Mouse (Mus musculus) intestine, postnatal 0 days (tissue): ENCODE results near the gene Cdc42bpa. TPM values are rescaled to one million over a fixed set of nuclear protein-coding genes. Genes with fewer than 3 reads are reported as not detected.

Experiments
- ATAC-seq: fragments of 200-750 bp; cut with Nextera tagmentation; 2 replicates; pipeline ENCODE4 v1.8.0; 2017; ENCODE audit warnings: mild to moderate bottlenecking, moderate TSS enrichment, moderate library complexity
- H3K27ac ChIP-seq: fragments of 300-500 bp; sonication (generic); 2 replicates; pipeline ENCODE4 v1.5.1; 2014; ENCODE audit warnings: mild to moderate bottlenecking, low read depth, low read length, moderate library complexity
- H3K27me3 ChIP-seq: fragments of 300-500 bp; sonication (generic); replicated peaks from 2 replicates; pipeline ENCODE4 v1.6.1; 2014; ENCODE audit warnings: low read length, mixed read lengths; ENCODE audit not compliant: control insufficient read depth, insufficient read depth
- H3K36me3 ChIP-seq: fragments of 300-500 bp; sonication (generic); 2 replicates; pipeline ENCODE4 v1.6.1; 2014; ENCODE audit warnings: mild to moderate bottlenecking, moderate library complexity; ENCODE audit not compliant: control insufficient read depth, insufficient read depth
- H3K4me1 ChIP-seq: fragments of 300-500 bp; sonication (generic); replicated peaks from 2 replicates; pipeline ENCODE4 v1.6.1; 2014; ENCODE audit warnings: antibody characterized with exemption, low read length, mixed read lengths; ENCODE audit not compliant: control insufficient read depth, insufficient read depth
- H3K4me2 ChIP-seq: fragments of 300-500 bp; sonication (generic); replicated peaks from 2 replicates; pipeline ENCODE4 v1.6.1; 2014; ENCODE audit warnings: low read depth, mild to moderate bottlenecking, moderate library complexity
- H3K4me3 ChIP-seq: fragments of 300-500 bp; sonication (generic); 2 replicates; pipeline ENCODE4 v1.5.1; 2014; ENCODE audit warnings: low read depth, low read length
- H3K9ac ChIP-seq: fragments of 300-500 bp; sonication (generic); 2 replicates; pipeline ENCODE4 v1.6.1; 2014; ENCODE audit warnings: mild to moderate bottlenecking, low read depth, low read length
- H3K9me3 ChIP-seq: fragments of 300-500 bp; sonication (generic); 2 replicates; pipeline ENCODE4 v1.6.1; 2016; ENCODE audit warnings: mixed run types; ENCODE audit not compliant: control insufficient read depth
- CTCF ChIP-seq: sonication (generic); IDR thresholded peaks from 2 replicates; pipeline ENCODE4 v1.5.1; 2016; ENCODE audit warnings: low read depth, mild to moderate bottlenecking, control low read depth, antibody characterized with exemption, moderate library complexity
- WGBS: fragments of 180-500 bp; shearing (Covaris S2); extraction: QIAGEN DNeasy Blood & Tissue Kit; methylation state at CpG from one replicate; pipeline ENCODE4 v1.1.7; 2014; 5-methylcytosine and 5-hydroxymethylcytosine counted together
- polyA plus RNA-seq: library from polyadenylated mRNA; unstranded; fragments of >200 nt; fragmentation: Nextera tagmentation; extraction: Ambion mirVana; gene quantifications from 2 replicates; pipeline ENCODE4 v1.2.1, GENCODE M21; 2015

Gene Cdc42bpa
- polyA plus RNA-seq, result 9.2 and 10.9 TPM in 2 replicates

- Histone ChIP-seq H3K9me3 (no peaks in the 10 kb centered on the region), H3K4me2 (peak within 1 kb of the TSS; percentile 92), H3K36me3 (no peaks in the 10 kb centered on the region), H3K27ac (peak within 1 kb of the TSS; percentile 94), H3K4me1 (peaks cover 5% of the 10 kb centered on the region; the same call in 1 of the 2 replicates), H3K4me3 (peak within 1 kb of the TSS; percentile 88), H3K27me3 (no peaks in the 10 kb centered on the region), H3K9ac (peak within 1 kb of the TSS; percentile 94)
- peak; percentile 25 for TF ChIP-seq CTCF
- ATAC-seq, result peak; percentile 94
- WGBS, result under 1% methylated on average over 75 of the region's 128 CpGs
Observed at GRCm38 (mm10) chr1:179959721-179960542, at the start of gene Cdc42bpa. TSS of gene Cdc42bpa (plus strand) at chr1:179960472.

GRCm38 (mm10) chr1:179913471-179913870 lies 46.8 kb upstream of the Cdc42bpa start:
- Histone ChIP-seq H3K36me3 (no peaks in the 10 kb centered on the region), H3K9ac (no peak overlapping the region), H3K9me3 (no peaks in the 10 kb centered on the region), H3K4me2 (no peak overlapping the region), H3K27me3 (no peaks in the 10 kb centered on the region), H3K4me3 (no peak overlapping the region), H3K27ac (no peak overlapping the region), H3K4me1 (no peaks in the 10 kb centered on the region)
- WGBS, result 53% methylated on average over 4 of the region's 4 CpGs
- no peak for TF ChIP-seq CTCF
- ATAC-seq, result peak; percentile 59; the same call in 1 of the 2 replicates

GRCm38 (mm10) chr1:179917036-179917435 lies 43.2 kb upstream of the Cdc42bpa start:
- Histone ChIP-seq H3K36me3 (no peaks in the 10 kb centered on the region), H3K4me2 (no peak overlapping the region), H3K9me3 (no peaks in the 10 kb centered on the region), H3K27ac (no peak overlapping the region), H3K27me3 (no peaks in the 10 kb centered on the region), H3K9ac (no peak overlapping the region), H3K4me3 (no peak overlapping the region), H3K4me1 (no peaks in the 10 kb centered on the region)
- 61% methylated on average over 4 of the region's 4 CpGs for WGBS
- no peak for TF ChIP-seq CTCF
- no peak for ATAC-seq

- WGBS, result 77% methylated on average over 11 of the region's 11 CpGs
- Histone ChIP-seq H3K27me3 (no peaks in the 10 kb centered on the region), H3K4me3 (no peak overlapping the region), H3K4me2 (no peak overlapping the region), H3K27ac (no peak overlapping the region), H3K9ac (no peak overlapping the region), H3K36me3 (no peaks in the 10 kb centered on the region), H3K9me3 (no peaks in the 10 kb centered on the region), H3K4me1 (no peaks in the 10 kb centered on the region)
- ATAC-seq, result no peak
- TF ChIP-seq CTCF, result no peak
Observed at GRCm38 (mm10) chr1:179917481-179917880, 42.8 kb upstream of the Cdc42bpa start.

DNA sequence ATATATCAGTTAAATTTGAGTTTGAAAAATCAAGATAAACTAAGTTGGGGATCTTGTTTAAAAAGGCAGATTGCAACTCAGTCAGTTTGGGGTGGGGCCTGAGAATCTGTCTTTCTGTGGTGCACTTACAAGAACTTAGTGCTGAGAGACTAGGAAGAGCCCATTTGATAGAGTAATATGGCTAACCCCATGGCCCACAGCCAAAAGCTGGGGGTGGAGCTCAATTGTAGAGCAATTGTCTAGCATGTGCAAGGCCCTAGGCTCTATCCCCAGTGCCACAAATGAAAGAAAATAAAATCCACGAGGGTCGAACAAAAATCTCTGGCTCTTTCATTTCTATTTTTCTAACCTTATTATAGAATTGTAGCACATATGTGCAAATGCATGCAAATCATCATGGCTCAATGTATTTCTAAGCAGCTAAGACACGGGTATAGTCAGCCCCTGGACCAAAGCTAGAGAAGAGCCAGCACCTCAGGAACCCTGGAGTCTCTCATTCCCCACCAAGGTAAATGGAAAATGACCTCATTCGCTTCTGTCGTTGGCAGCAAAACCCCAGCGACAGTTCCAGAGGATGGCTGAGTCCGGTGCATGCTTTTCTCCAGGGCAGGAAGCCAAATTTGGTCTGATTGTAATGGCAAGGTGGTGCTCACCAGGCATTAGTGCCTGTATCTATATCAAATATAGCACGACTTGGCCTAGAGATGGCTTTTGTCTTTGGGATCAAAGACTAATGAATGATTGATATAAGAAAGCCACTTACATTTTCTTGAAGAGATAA lies 40.4 kb upstream of the Cdc42bpa start:
- Histone ChIP-seq H3K4me2 (no peak overlapping the region), H3K36me3 (no peaks in the 10 kb centered on the region), H3K9me3 (no peaks in the 10 kb centered on the region), H3K9ac (no peak overlapping the region), H3K4me3 (no peak overlapping the region), H3K27ac (no peak overlapping the region), H3K27me3 (no peaks in the 10 kb centered on the region), H3K4me1 (no peaks in the 10 kb centered on the region)
- ATAC-seq, result no peak
- WGBS, result 81% methylated on average over 8 of the region's 8 CpGs
- no peak for TF ChIP-seq CTCF

GRCm38 (mm10) chr1:179923661-179924405 lies 36.4 kb upstream of the Cdc42bpa start:
- 54% methylated on average over 10 of the region's 10 CpGs for WGBS
- H3K4me2 ChIP-seq, result no peak overlapping the region

More at GRCm38 (mm10) chr1:179923661-179924405, 36.4 kb upstream of the Cdc42bpa start:
- no peak for ATAC-seq
- Histone ChIP-seq H3K27me3 (no peaks in the 10 kb centered on the region), H3K9me3 (no peaks in the 10 kb centered on the region), H3K9ac (no peak overlapping the region), H3K4me3 (no peak overlapping the region), H3K36me3 (no peaks in the 10 kb centered on the region), H3K4me1 (no peaks in the 10 kb centered on the region), H3K27ac (no peak overlapping the region)
- TF ChIP-seq CTCF, result no peak
